In genomic region chr14:47369741-47370140, GRCm38 (mm10) we compare ENCODE assay signal across 28 mouse cellular contexts. TPM values are rescaled to one million over a fixed set of nuclear protein-coding genes. Genes with fewer than 3 reads are reported as not detected.
A peak's percentile ranks its signal among the peaks of the same experiment; 100 is the strongest.
DNase-seq lines count a peak whose midpoint lies in the region.
"Had no signal": no experiment of that assay in that cellular context is flagged by ENCODE, and none has a peak within 500 bp of the region (broad histone marks: within the 10 kb centered on the region; RNA-seq: fewer than 3 reads in every experiment).

No protein-coding gene starts in this region.

- H3K4me3 ChIP-seq in macrophage (ENCODE audit: inconsistent target) = no peak overlapping the region
- H3K4me3 ChIP-seq: embryonic facial prominence, embryonic 10.5 days; embryonic facial prominence, embryonic 13.5 days; erythroblast, embryonic 14.5 days; forebrain, embryonic 12.5 days; forebrain, embryonic 15.5 days; heart, adult 2 months; heart, embryonic 10.5 days; heart, embryonic 13.5 days; hindbrain, embryonic 12.5 days; hindbrain, embryonic 15.5 days had no signal

- intact Hi-C loops in heart, postnatal 10 days (cut with DNase I) = no loop called here
- intact Hi-C loops in left cerebral cortex, postnatal 25 days (cut with DNase I) = loop anchor here (5.0 kb wide), 1 partner anchor 53 kb away; no protein-coding TSS in a partner anchor

- peak; percentile 20 to 37 for DNase-seq in thymus, adult 18-20 months
- peak; percentile 38 to 49 for DNase-seq in thymus, postnatal 10 days (ENCODE audit: low spot score in 2 of 2)
- DNase-seq in thymus, postnatal 36 days = peak; percentile 19 to 60
- DNase-seq in cerebellum, postnatal 14 days = no peak
- DNase-seq in heart, postnatal 10 days = no peak
- no peak for DNase-seq in left cerebral cortex, postnatal 25 days (ENCODE audit: low spot score in 2 of 2)
- DNase-seq: adrenal gland, adult 2 months; adrenal gland, postnatal 14 days; B cell, adult 2 months; cerebellum, adult 11 months; cerebellum, adult 2 months; cerebellum, adult 9-11 months; cerebellum, postnatal 36 days; embryo, embryonic 11 days; gastrocnemius, postnatal 25 days; heart, adult 2 months had no signal

- WGBS in macrophage (ENCODE audit: missing documents) = 94% methylated on average over 5 of the region's 5 CpGs

- H3K27ac ChIP-seq in macrophage = peak overlapping the region; percentile 92; the same call in 1 of the 2 replicates
- H3K27ac ChIP-seq: embryonic facial prominence, embryonic 10.5 days; embryonic facial prominence, embryonic 13.5 days; forebrain, embryonic 12.5 days; forebrain, embryonic 15.5 days; heart, adult 2 months; heart, embryonic 10.5 days; heart, embryonic 13.5 days; hindbrain, embryonic 12.5 days; hindbrain, embryonic 15.5 days had no signal

- no peaks in the 10 kb centered on the region for H3K36me3 ChIP-seq in macrophage (ENCODE audit: inconsistent target)
- H3K36me3 ChIP-seq: embryonic facial prominence, embryonic 10.5 days; embryonic facial prominence, embryonic 13.5 days; forebrain, embryonic 12.5 days; forebrain, embryonic 15.5 days; G1E; heart, embryonic 10.5 days; heart, embryonic 13.5 days; hindbrain, embryonic 12.5 days; hindbrain, embryonic 15.5 days had no signal

- peaks cover 69% of the 10 kb centered on the region for H3K79me2 ChIP-seq in macrophage (ENCODE audit: inconsistent target)

RNA-seq across cellular contexts. Expression of gene Lgals3, which starts 2.2 kb away (rescaled TPM):
- 1,000 to 10,000 TPM in 5 of 26 experiments, 100 to 1,000 TPM in 21; 180 to 1,623 (median 610) TPM for total RNA-seq in macrophage (2018; cell fraction: chromatin; rRNA removed)
- 1,000 to 10,000 TPM; 1,563 to 6,453 (median 4,259) TPM for total RNA-seq in macrophage (2018; cell fraction: cytosol; rRNA removed)
- total RNA-seq in macrophage (2018; cell fraction: nucleus; rRNA removed) = 1,000 to 10,000 TPM in 13 of 26 experiments, 100 to 1,000 TPM in 13; 652 to 1,966 (median 982) TPM
- 3,973 to 5,612 TPM (median 5,299 TPM) in 3 replicates for polyA plus RNA-seq in macrophage (2018)
- total RNA-seq in heart, postnatal 10 days (2021) = 1 to 10 TPM; 3.1 to 4.6 TPM
- 1 to 10 TPM in 1 of 2 experiments, not detected in 1; 2.4 TPM for total RNA-seq in left cerebral cortex, postnatal 25 days (2021)

RNA-seq across cellular contexts. Expression of gene Dlgap5, which starts 48.5 kb away (rescaled TPM):
- total RNA-seq in macrophage (2018; cell fraction: chromatin; rRNA removed) = 10 to 100 TPM in 6 of 26 experiments, 1 to 10 TPM in 19, under 1 TPM in 1; 0.48 to 51.0 (median 6.6) TPM
- total RNA-seq in macrophage (2018; cell fraction: cytosol; rRNA removed) = 1 to 10 TPM; 1.7 to 6.5 (median 3.3) TPM
- 10 to 100 TPM in 1 of 26 experiments, 1 to 10 TPM in 23, under 1 TPM in 2; 0.64 to 30.6 (median 3.3) TPM for total RNA-seq in macrophage (2018; cell fraction: nucleus; rRNA removed)
- polyA plus RNA-seq in macrophage (2018) = 0.40 to 11.8 TPM (median 7.6 TPM) in 3 replicates
- total RNA-seq in heart, postnatal 10 days (2021) = 10 to 100 TPM in 1 of 2 experiments, 1 to 10 TPM in 1; 8.3 to 10.7 TPM
- total RNA-seq in left cerebral cortex, postnatal 25 days (2021) = under 1 TPM in 1 of 2 experiments, not detected in 1; 0.25 TPM
- total RNA-seq: gastrocnemius, adult 8-10 months had no signal

Comparison
In these comparisons a context has a peak if more than half of its experiments do, and no peak if none do; other contexts are left out.
1. DNase-seq: peak in thymus, adult 18-20 months (2 of 2), thymus, postnatal 10 days (2 of 2) and thymus, postnatal 36 days (2 of 2); none in cerebellum, postnatal 14 days (0 of 2), heart, postnatal 10 days (0 of 2) and left cerebral cortex, postnatal 25 days (0 of 2).
2. RNA of gene Dlgap5, which starts 48.5 kb away (total RNA-seq): 8.3 to 10.7 TPM in heart, postnatal 10 days; 0.25 TPM in left cerebral cortex, postnatal 25 days; every median in the first group is over 4 times any median in the second.